Mouse (Mus musculus): Measurements from ENCODE around the gene Teddm2.

- no peak for TF ChIP-seq CTCF (conservative IDR thresholded peaks at IDR 0.05; ENCODE audit: insufficient read depth, insufficient read length, low read depth, low read length)
- TF ChIP-seq POLR2A (IDR thresholded peaks at IDR 0.05; ENCODE audit: low read depth, low read length) = no peak
These were observed 11.3 kb upstream of the Teddm2 start for GRCm38 (mm10) chr1:153911276-153911795.
